Mouse (Mus musculus) heart, embryonic 14.5 days (tissue): ENCODE measurements around the gene Kxd1. TPM values are rescaled to one million over a fixed set of nuclear protein-coding genes. Genes with fewer than 3 reads are reported as not detected.

Source experiments
- ATAC-seq: fragments of 200-750 bp; cut with Nextera tagmentation; 2 replicates; pipeline ENCODE4 v1.8.0; 2017; ENCODE audit warnings: low read depth, moderate TSS enrichment; ENCODE audit not compliant: insufficient number of reproducible peaks, insufficient read depth, low FRiP score
- H3K27ac ChIP-seq, 2 experiments: fragments of 200-500 bp in 1 of 2; fragments of 300-500 bp in 1 of 2; sonication (generic) in 1 of 2; replicated peaks in 1 of 2; 2 replicates each; pipeline ENCODE4 v1.5.1; 2012 to 2014; ENCODE audit warnings: low read depth in 2 of 2, low read length in 2 of 2, control low read depth in 1 of 2, mild to moderate bottlenecking in 1 of 2, mixed read lengths in 1 of 2; ENCODE audit not compliant: control insufficient read depth in 1 of 2, insufficient read depth in 1 of 2
- H3K27me3 ChIP-seq: fragments of 300-500 bp; sonication (generic); 2 replicates; pipeline ENCODE4 v1.6.1; 2014; ENCODE audit warnings: mild to moderate bottlenecking, low read length, control low read depth; ENCODE audit not compliant: control insufficient read depth, insufficient read depth
- H3K36me3 ChIP-seq: fragments of 300-500 bp; sonication (generic); 2 replicates; pipeline ENCODE4 v1.6.1; 2014; ENCODE audit warnings: mild to moderate bottlenecking, control low read depth, low read length, mixed read lengths; ENCODE audit not compliant: control insufficient read depth, insufficient read depth
- H3K4me1 ChIP-seq, 2 experiments: fragments of 200-500 bp in 1 of 2; fragments of 300-500 bp in 1 of 2; sonication (generic) in 1 of 2; 2 replicates each; pipeline ENCODE4 v1.6.1; 2012 to 2014; ENCODE audit warnings: low read length in 2 of 2, control low read depth in 1 of 2, mixed read lengths in 1 of 2; ENCODE audit not compliant: control insufficient read depth in 2 of 2, insufficient read depth in 2 of 2
- H3K4me2 ChIP-seq: fragments of 300-500 bp; sonication (generic); 2 replicates; pipeline ENCODE4 v1.6.1; 2014; ENCODE audit warnings: mild to moderate bottlenecking, low read length
- H3K4me3 ChIP-seq, 2 experiments: fragments of 200-500 bp in 1 of 2; fragments of 300-500 bp in 1 of 2; sonication (generic) in 1 of 2; 2 replicates each; pipeline ENCODE4 v1.5.1; 2012 to 2014; ENCODE audit warnings: low read length in 2 of 2, mild to moderate bottlenecking in 2 of 2, control low read depth in 1 of 2, low read depth in 1 of 2, moderate library complexity in 1 of 2; ENCODE audit not compliant: control insufficient read depth in 1 of 2, insufficient read depth in 1 of 2
- H3K9ac ChIP-seq: fragments of 300-500 bp; sonication (generic); 2 replicates; pipeline ENCODE4 v1.6.1; 2014; ENCODE audit warnings: mild to moderate bottlenecking, low read length
- H3K9me3 ChIP-seq: fragments of 300-500 bp; sonication (generic); 2 replicates; pipeline ENCODE4 v1.6.1; 2016; ENCODE audit warnings: low read length, control low read depth; ENCODE audit not compliant: control insufficient read depth
- WGBS: fragments of 180-500 bp; shearing (Covaris S2); extraction: QIAGEN DNeasy Blood & Tissue Kit; methylation state at CpG from one replicate; pipeline ENCODE4 v1.1.7; 2014; 5-methylcytosine and 5-hydroxymethylcytosine counted together
- polyA plus RNA-seq: library from polyadenylated mRNA; unstranded; fragments of >200 nt; fragmentation: Nextera tagmentation; extraction: Ambion mirVana; gene quantifications from 2 replicates; pipeline ENCODE4 v1.2.1, GENCODE M21; 2014

Kxd1 gene
- polyA plus RNA-seq, 1 experiment from 2014 or later: 85.7 TPM

DNA sequence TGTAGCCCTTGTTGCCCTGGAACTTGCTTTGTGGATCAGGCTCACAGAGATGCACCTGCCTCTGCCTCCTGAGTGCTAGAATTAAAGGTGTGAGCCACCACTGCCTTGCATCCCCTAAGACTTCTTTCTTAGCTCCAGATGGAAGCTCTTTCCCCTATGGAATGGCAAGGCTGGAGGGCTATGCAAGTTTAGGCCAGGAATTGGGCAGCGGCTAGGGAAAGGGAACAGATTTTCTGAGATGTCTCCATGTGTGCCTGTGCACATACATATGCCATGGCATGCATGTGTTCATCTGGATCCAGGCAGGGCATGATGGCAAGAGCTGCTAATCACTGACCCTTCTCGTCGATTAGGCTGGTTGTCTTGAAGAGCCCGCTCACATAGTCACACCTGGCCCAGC is 62.1 kb downstream of the Kxd1 start:
- Histone ChIP-seq H3K27ac (no peak overlapping the region), H3K4me3 (no peak overlapping the region), H3K9me3 (no peaks in the 10 kb centered on the region), H3K4me2 (no peak overlapping the region), H3K27me3 (no peaks in the 10 kb centered on the region), H3K4me1 (peaks cover 51 to 57% of the 10 kb centered on the region in 2 experiments), H3K36me3 (no peaks in the 10 kb centered on the region), H3K9ac (no peak overlapping the region)
- 95% methylated on average over 4 of the region's 4 CpGs for WGBS
- ATAC-seq: no peak

DNA sequence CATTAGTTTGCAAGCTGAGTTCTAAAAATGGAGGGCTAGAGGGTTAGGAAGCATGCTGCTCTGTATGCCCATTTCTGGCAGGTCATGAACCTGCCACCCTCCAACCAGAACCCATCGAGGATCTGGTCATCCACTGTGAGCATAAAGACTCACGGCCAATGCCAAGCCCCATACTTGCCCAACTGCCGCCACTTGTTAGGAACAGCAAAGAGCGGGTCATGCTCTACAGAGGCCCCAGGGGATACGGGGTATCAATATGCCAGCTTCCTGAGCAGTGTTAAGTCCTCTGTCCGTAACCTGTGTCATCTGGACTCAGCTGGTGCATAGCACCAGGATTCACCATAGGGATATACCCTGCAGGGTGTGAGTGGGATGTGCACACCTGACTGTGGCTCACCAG is 63.6 kb downstream of the Kxd1 start:
- no peak overlapping the region for H3K4me2 ChIP-seq
- H3K4me1 ChIP-seq: peaks cover 48 to 51% of the 10 kb centered on the region in 2 experiments
- no peak overlapping the region for H3K27ac ChIP-seq
- WGBS: 83% methylated on average over 6 of the region's 6 CpGs
- no peaks in the 10 kb centered on the region for H3K9me3 ChIP-seq
- H3K4me3 ChIP-seq: no peak overlapping the region
- H3K36me3 ChIP-seq: no peaks in the 10 kb centered on the region
- no peaks in the 10 kb centered on the region for H3K27me3 ChIP-seq
- H3K9ac ChIP-seq: no peak overlapping the region
- no peak for ATAC-seq

DNA sequence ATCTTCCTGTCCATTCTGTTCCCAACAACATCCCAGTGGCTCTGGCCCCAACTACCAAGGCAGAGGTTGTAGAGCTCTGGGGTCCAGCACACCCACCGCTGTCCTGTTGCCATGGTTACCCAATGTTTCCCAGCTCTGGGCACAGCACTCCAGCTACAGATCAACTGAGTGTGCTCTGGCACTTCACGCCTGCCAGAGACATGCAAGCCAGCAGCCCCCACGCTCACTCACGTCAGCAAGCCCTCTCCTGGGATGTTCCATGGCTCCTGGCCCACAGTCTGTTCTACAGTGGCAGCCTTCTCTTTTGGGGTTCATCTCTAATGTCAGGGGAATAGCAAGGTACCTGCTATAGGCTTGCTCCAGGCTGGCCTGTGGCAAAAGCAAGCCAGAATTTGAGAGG is 64.5 kb downstream of the Kxd1 start:
- H3K36me3 ChIP-seq: no peaks in the 10 kb centered on the region
- no peak overlapping the region for H3K4me2 ChIP-seq
- H3K9me3 ChIP-seq: no peaks in the 10 kb centered on the region
- H3K4me1 ChIP-seq: peaks cover 41 to 42% of the 10 kb centered on the region in 2 experiments
- H3K4me3 ChIP-seq: no peak overlapping the region
- H3K27me3 ChIP-seq: no peaks in the 10 kb centered on the region
- H3K27ac ChIP-seq: no peak overlapping the region
- 72% methylated on average over 4 of the region's 4 CpGs for WGBS
- no peak overlapping the region for H3K9ac ChIP-seq
- ATAC-seq: no peak

DNA sequence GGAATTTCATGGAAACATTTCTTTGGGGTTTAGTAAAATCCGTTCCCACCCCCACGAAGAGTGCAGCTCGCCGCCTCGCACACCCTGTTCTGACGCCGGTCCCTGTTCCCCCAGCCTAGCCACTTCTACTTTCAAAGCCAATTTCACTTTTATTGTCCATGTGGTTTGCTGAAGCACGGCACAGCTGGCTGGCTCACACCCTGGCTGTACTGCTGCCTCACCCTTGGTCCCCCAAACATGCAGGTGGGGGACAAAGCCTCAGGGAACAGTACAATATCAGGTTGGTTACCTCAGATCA is 65.3 kb downstream of the Kxd1 start:
- Histone ChIP-seq H3K4me1 (peaks cover 33 to 34% of the 10 kb centered on the region in 2 experiments), H3K36me3 (no peaks in the 10 kb centered on the region), H3K27me3 (no peaks in the 10 kb centered on the region), H3K9me3 (no peaks in the 10 kb centered on the region), H3K9ac (no peak overlapping the region), H3K4me2 (no peak overlapping the region), H3K4me3 (no peak overlapping the region), H3K27ac (no peak overlapping the region)
- no peak for ATAC-seq
- WGBS: 95% methylated on average over 8 of the region's 8 CpGs

DNA sequence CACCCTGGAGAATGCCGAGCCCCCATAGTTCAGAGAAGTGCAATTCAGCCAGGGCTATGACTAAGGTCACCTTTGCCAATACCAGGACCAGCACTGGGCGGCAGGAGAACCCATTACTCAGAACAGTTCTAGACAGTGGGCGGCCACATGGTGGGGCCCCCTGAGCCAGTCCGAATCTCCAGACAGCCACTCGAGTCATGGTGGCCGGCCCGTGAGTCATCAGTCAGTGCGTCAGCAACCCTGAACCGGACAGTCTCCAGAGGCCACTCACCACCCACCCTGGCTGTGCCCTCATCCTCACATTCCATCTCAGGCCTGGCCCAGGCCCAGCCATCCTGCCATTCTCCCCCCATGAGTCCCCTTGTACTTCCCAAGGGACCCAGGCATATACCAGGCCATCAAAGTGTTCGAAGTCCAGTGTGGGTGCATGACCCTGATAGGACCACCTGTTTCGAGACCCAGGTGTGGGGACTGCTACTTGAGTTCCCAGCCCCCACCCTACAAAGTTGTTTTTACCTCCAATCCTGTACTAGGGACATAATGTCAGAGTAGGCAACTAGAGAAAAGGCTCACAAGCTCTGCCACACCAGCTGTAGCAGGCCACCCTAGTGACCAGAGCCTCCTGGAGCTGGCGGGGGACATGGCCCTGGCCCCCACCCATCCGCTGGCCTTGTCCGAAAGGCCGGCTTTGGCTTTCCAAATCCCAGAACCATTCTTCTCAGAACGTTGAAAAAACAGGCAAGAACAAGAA is 65.8 kb downstream of the Kxd1 start:
- H3K4me2 ChIP-seq: no peak overlapping the region
- peaks cover 28% of the 10 kb centered on the region in 2 experiments for H3K4me1 ChIP-seq
- H3K4me3 ChIP-seq: no peak overlapping the region
- no peak overlapping the region for H3K27ac ChIP-seq
- WGBS: 70% methylated on average over 16 of the region's 16 CpGs
- H3K36me3 ChIP-seq: no peaks in the 10 kb centered on the region
- H3K9ac ChIP-seq: peak overlapping the region; percentile 25; the same call in 1 of the 2 replicates
- no peaks in the 10 kb centered on the region for H3K9me3 ChIP-seq
- ATAC-seq: no peak
- H3K27me3 ChIP-seq: no peaks in the 10 kb centered on the region

DNA sequence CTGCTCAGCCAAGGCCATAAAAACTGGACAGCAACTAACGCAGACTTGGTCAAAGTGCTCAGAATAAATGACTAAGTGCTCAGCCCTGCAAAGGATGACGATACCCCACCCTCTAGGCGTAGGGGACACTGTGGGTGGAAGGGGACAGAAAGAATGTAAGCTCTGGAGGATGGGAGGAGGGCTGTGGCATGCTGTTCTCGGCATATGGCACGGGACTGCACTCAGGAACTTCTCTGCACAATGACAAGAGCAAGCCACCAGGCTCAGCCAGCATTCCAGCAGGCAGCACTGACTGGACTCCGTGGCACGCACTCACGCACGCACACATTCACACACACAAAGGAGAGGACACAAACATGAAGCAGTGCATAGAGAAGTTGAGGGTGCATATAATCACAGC is 67.2 kb downstream of the Kxd1 start:
- Histone ChIP-seq H3K4me2 (no peak overlapping the region), H3K36me3 (no peaks in the 10 kb centered on the region), H3K27ac (0 out of 4 replicates have a peak overlapping the region, but pooled peaks have one; percentile 2 to 5), H3K4me1 (peaks cover 21% of the 10 kb centered on the region in 2 experiments; a peak in 3 of 4 replicates), H3K9ac (no peak overlapping the region), H3K4me3 (no peak overlapping the region), H3K27me3 (no peaks in the 10 kb centered on the region), H3K9me3 (no peaks in the 10 kb centered on the region)
- 39% methylated on average over 9 of the region's 9 CpGs for WGBS
- peak; percentile 55 for ATAC-seq

DNA sequence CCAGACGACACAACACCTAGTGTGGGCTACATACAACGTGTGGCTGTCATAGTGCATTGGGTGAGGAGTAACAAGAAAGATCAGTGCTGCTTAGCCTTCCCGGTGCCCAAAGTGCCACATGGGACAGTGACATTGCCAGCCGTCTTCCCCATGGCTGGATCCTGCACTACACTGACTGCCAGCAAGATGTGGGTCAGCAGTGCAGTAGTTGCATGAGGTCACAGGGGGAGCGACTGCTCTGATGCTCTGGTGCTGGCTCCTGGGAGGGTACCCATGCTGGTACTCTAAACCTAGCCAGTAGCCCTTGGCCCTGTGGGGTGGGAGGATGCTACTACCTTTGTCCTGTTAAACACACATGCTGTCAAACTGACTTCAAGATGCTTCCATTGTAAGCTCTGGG is 67.6 kb downstream of the Kxd1 start:
- Histone ChIP-seq H3K36me3 (no peaks in the 10 kb centered on the region), H3K27me3 (no peaks in the 10 kb centered on the region), H3K9ac (no peak overlapping the region), H3K9me3 (no peaks in the 10 kb centered on the region), H3K27ac (0 out of 4 replicates have a peak overlapping the region, but pooled peaks have one; percentile 2 to 5), H3K4me2 (no peak overlapping the region), H3K4me3 (no peak overlapping the region), H3K4me1 (peaks cover 21% of the 10 kb centered on the region in 2 experiments; a peak in 3 of 4 replicates)
- WGBS: 79% methylated on average over 5 of the region's 5 CpGs
- ATAC-seq: no peak

DNA sequence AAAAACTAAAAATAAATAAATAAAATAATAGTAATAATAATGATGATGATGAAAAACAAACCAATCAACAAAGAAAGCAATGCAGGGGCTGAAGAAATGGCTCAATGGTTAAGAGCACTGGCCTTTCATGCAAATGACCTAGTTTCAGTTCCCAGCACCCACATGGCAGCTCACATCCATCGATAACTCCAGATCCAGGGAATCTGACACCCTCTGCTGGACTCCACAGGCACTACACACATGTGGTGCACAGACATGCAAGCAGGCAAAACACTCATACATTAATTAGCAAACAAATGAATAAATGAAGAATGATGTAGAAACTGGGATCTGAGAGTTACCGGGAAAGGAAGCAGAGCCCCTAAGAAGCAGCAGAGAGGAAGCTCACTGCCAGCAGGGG is 68.1 kb downstream of the Kxd1 start:
- H3K9ac ChIP-seq: no peak overlapping the region
- H3K36me3 ChIP-seq: no peaks in the 10 kb centered on the region
- no peak overlapping the region for H3K4me3 ChIP-seq
- ATAC-seq: no peak
- H3K9me3 ChIP-seq: no peaks in the 10 kb centered on the region
- no peaks in the 10 kb centered on the region for H3K27me3 ChIP-seq
- peaks cover 18 to 23% of the 10 kb centered on the region in 2 experiments; a peak in 3 of 4 replicates for H3K4me1 ChIP-seq
- H3K27ac ChIP-seq: no peak overlapping the region
- no peak overlapping the region for H3K4me2 ChIP-seq
- 96% methylated on average over 2 of the region's 2 CpGs for WGBS
